Mouse (Mus musculus) C2C12 (cell line): ENCODE measurements around the gene Gm49425. TPM values are rescaled to one million over a fixed set of nuclear protein-coding genes. Genes with fewer than 3 reads are reported as not detected.

Source experiments
- H3K27me3 ChIP-seq: one replicate; pipeline ENCODE4 v1.6.1; 2011; ENCODE audit not compliant: control insufficient read depth, insufficient read depth, insufficient read length
- H3K36me3 ChIP-seq: one replicate; pipeline ENCODE4 v1.6.1; 2011; ENCODE audit not compliant: control insufficient read depth, insufficient read depth
- H3K4me3 ChIP-seq: one replicate; pipeline ENCODE4 v1.5.1; 2011; ENCODE audit warnings: mild to moderate bottlenecking, control low read depth; ENCODE audit not compliant: poor library complexity, insufficient read depth, severe bottlenecking
- H3K79me2 ChIP-seq: one replicate; pipeline ENCODE4 v1.6.1; 2011; ENCODE audit not compliant: control insufficient read depth, insufficient read depth
- H3K79me3 ChIP-seq: one replicate; pipeline ENCODE4 v1.6.1; 2011; ENCODE audit warnings: low read depth, control low read depth
- H3ac ChIP-seq: one replicate; pipeline ENCODE3; 2011; ENCODE audit warnings: low read depth; ENCODE audit not compliant: control insufficient read depth, insufficient read length
- CEBPB ChIP-seq: IDR thresholded peaks from one replicate; pipeline ENCODE4 v1.6.1; 2011; ENCODE audit warnings: low read depth, mild to moderate bottlenecking, control low read depth, moderate library complexity
- CTCF ChIP-seq: IDR thresholded peaks from one replicate; pipeline ENCODE4 v1.5.1; 2011; ENCODE audit not compliant: control insufficient read depth, insufficient read depth, insufficient read length
- FOSL1 ChIP-seq: IDR thresholded peaks from one replicate; pipeline ENCODE4 v1.8.0; 2011; ENCODE audit warnings: mild to moderate bottlenecking, low read length; ENCODE audit not compliant: poor library complexity, insufficient read depth, severe bottlenecking
- MAX ChIP-seq: IDR thresholded peaks from one replicate; pipeline ENCODE4 v1.6.1; 2011; ENCODE audit warnings: mild to moderate bottlenecking, control low read depth
- MYOD1 ChIP-seq: IDR thresholded peaks from one replicate; pipeline ENCODE4 v1.6.1; 2011; ENCODE audit warnings: low read depth; ENCODE audit not compliant: control insufficient read depth, insufficient read length
- MYOG ChIP-seq: IDR thresholded peaks from one replicate; pipeline ENCODE4 v1.6.1; 2011; ENCODE audit not compliant: control insufficient read depth, insufficient read length; ENCODE audit errors: extremely low read depth
- USF1 ChIP-seq: IDR thresholded peaks from one replicate; pipeline ENCODE4 v1.6.1; 2011; ENCODE audit warnings: low read depth, mild to moderate bottlenecking, control low read depth, moderate library complexity
- polyA plus RNA-seq: library from polyadenylated mRNA; unstranded; fragments of >200 nt; fragmentation: generic; extraction: Trizol; gene quantifications from one replicate; pipeline ENCODE4 v1.2.1, GENCODE M21; 2012; ENCODE audit warnings: missing spikeins

Gene Gm49425
- polyA plus RNA-seq, 1 experiment: not detected

DNA sequence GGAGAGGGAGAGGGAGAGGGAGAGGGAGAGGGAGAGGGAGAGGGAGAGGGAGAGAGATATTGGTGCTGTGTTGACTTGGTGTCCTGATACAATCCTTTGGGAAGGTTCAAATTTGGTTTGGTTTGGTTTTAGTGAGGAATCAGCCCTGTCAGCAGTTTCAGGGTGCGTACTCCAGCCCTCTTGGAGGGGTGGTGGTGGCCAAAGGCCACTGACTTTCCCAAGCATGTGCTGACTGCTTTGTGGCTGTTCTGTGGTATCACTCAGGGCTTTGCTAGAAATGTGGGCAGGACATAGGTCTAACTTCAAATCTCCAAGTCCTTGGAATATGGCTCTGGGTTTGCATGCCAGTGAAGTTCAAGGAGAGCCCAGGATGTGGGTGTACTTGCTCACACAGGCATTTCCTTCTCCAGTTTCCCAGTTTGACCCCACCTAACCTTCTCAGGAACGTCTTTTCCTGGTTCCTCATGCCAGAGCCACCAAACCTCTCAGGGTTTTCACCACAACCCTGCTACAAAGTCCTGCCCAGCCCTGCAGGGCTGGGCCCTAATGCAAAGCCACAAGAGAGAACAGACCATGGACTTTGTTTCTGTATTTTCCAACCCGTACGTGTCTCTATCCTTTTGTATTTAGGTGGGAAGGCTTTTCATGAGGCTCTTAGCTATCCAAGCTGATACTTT, 5.6 kb upstream of the Gm49425 start:
- Histone ChIP-seq H3K27me3 (peaks cover 40% of the 10 kb centered on the region), H3K4me3 (no peak overlapping the region), H3K36me3 (no peaks in the 10 kb centered on the region), H3K79me2 (no peaks in the 10 kb centered on the region), H3K79me3 (no peaks in the 10 kb centered on the region), H3ac (no peak overlapping the region)
- no peak for TF ChIP-seq CEBPB
- no peak for TF ChIP-seq FOSL1
- no peak for TF ChIP-seq MYOD1
- TF ChIP-seq MAX: no peak
- no peak for TF ChIP-seq USF1
- TF ChIP-seq MYOG: no peak
- TF ChIP-seq CTCF: no peak

DNA sequence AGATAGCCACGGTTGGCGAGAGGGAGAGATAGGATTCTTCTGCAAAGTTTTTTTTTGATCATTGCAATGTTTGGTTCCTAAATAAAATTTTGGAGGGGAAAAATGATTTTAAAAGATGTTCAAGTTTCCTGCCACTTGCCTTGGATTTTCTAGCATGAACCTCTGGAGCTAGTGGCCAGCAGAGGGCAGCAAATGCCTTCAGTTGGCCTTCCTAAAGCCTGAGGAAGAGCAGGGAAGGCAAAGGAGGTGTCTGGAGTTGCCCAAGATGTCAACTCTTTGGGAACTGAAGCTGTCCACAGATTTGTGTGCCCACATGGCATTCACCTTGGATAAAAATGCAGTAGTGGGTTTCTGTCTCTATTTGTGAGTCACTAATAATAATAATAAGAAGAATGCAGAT, 2.7 kb upstream of the Gm49425 start:
- Histone ChIP-seq H3K27me3 (peaks cover 12% of the 10 kb centered on the region), H3K79me2 (no peaks in the 10 kb centered on the region), H3K4me3 (no peak overlapping the region), H3K79me3 (no peaks in the 10 kb centered on the region), H3ac (no peak overlapping the region), H3K36me3 (no peaks in the 10 kb centered on the region)
- no peak for TF ChIP-seq FOSL1
- TF ChIP-seq USF1: no peak
- TF ChIP-seq MYOG: no peak
- TF ChIP-seq CTCF: peak; percentile 61

DNA sequence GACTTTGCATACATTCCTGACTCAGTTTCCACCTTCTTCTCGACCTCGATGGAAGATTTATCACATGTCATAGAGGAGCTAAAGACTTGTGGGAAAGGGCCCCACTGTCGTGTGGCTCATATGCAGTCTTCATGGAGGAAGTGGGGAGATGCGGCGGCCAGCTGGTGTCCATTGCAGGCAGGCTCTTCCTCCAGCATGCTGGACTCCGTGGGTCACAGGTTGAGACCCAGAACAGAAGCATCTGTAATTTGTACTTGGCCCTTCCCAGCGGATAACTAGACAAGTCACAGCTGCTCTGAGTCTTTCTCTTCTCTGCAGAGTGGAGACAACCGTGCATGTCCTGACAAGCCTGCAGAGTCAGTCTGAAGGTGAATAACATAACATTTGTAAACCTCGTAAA, 8.8 kb downstream of the Gm49425 start:
- Histone ChIP-seq H3K27me3 (peaks cover 52% of the 10 kb centered on the region), H3K79me2 (no peaks in the 10 kb centered on the region), H3K79me3 (no peaks in the 10 kb centered on the region), H3K4me3 (no peak overlapping the region), H3K36me3 (no peaks in the 10 kb centered on the region), H3ac (no peak overlapping the region)
- TF ChIP-seq CEBPB (no peak), FOSL1 (no peak), MYOD1 (no peak), USF1 (no peak), MYOG (no peak), CTCF (no peak), MAX (no peak)

GRCm38 (mm10) chr15:101506896-101507758, 9.9 kb downstream of the Gm49425 start:
- H3K79me2 ChIP-seq: no peaks in the 10 kb centered on the region
- no peak overlapping the region for H3ac ChIP-seq
- TF ChIP-seq MAX: no peak
- no peak for TF ChIP-seq CEBPB
- no peak for TF ChIP-seq MYOG
- TF ChIP-seq USF1: no peak
- TF ChIP-seq CTCF: no peak
- TF ChIP-seq FOSL1: no peak
- TF ChIP-seq MYOD1: no peak
- no peaks in the 10 kb centered on the region for H3K36me3 ChIP-seq
- no peaks in the 10 kb centered on the region for H3K79me3 ChIP-seq
- no peak overlapping the region for H3K4me3 ChIP-seq
- H3K27me3 ChIP-seq: peaks cover 54% of the 10 kb centered on the region

- Histone ChIP-seq H3ac (no peak overlapping the region), H3K36me3 (no peaks in the 10 kb centered on the region), H3K79me3 (no peaks in the 10 kb centered on the region), H3K79me2 (no peaks in the 10 kb centered on the region), H3K27me3 (peaks cover 33% of the 10 kb centered on the region), H3K4me3 (no peak overlapping the region)
- TF ChIP-seq USF1 (no peak), MAX (no peak), CEBPB (no peak), MYOD1 (no peak), MYOG (no peak), FOSL1 (no peak), CTCF (peak; percentile 50)
These were observed 19.9 kb downstream of the Gm49425 start for GRCm38 (mm10) chr15:101497181-101497580.
